Mouse (Mus musculus): ENCODE data around the gene Rpl5.
"Not testable (repeated sequence)": the region's sequence is repeated elsewhere in the genome, so short reads cannot be mapped to it uniquely, and the experiment has no call there.

Gene Rpl5

DNA sequence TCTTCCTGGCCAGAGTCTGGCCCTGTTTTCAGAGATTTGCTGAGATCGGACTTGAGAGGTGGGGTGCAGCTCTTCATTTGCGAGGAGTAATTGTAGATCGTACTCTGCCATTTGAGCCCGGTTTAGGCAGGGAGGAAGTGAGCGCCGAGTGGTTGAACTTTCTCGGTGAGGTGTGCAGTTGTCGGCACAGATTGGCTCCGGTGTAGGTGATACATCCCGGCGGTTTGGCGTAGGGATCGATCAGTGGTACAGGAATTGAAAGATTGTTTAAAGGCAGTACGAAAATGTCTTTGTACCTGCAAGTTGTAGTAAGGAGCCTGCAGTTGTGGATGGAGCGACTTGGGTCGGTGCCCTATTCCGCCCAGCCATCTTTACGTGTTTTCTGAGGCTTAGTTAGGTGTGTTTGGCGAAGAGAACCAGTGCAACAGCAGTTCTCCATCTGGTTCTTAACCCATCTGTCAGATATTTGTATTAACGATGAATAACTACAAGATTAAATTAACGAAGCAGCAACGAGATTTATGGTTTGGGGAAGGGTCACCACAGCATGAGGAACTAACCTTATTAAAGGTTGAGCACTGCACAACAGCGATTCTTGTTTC is 813 bp downstream of the Rpl5 start:
- DNase-seq, result no peak

DNA sequence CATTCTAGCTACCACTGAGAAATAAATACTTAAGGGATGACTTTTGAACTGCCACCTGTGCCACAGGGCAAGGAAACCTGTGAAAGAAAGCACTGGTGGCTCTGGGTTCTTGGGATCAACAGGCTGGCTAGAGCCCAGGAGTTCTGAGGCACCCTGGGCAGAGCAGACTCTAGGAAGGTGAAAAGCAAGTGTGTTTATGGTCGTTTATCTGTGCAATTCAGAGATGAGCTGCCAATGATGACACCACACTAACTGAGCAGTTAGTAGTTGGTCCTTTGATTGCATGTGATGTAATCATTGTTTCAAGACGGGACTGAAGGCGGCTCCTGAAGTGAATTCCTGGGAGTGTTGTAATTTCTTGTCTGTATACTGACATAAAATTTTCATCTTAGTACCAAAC is 4.0 kb downstream of the Rpl5 start:
- DNase-seq, result no peak

DNA sequence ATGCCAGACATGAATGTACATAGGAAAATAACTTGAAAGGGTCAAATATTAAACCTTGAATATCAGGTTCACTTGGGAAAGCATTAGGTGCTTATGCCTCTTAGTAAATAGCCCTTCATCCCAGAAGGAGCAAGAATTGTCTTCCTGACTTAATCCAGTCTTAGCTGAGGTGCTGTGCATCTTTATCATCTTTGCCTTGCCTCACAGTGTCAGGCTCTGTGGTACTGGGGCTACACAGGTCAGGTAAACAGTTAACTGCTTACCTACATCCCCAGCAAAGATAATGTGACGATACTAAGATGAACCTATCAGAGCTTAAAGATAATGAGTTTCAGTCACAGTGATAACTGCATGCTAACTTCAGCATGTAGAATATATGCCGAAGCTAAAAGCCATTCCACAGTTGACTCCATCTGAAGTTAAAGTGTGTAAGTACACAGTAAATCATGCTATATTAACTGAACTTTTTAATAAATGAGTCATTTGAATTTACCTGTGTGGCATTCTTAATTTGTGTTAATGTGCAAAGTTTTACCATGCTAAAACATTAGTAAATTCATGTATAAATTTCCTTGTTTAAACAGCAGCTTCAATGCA is 8.3 kb downstream of the Rpl5 start:
- DNase-seq, result no peak

DNA sequence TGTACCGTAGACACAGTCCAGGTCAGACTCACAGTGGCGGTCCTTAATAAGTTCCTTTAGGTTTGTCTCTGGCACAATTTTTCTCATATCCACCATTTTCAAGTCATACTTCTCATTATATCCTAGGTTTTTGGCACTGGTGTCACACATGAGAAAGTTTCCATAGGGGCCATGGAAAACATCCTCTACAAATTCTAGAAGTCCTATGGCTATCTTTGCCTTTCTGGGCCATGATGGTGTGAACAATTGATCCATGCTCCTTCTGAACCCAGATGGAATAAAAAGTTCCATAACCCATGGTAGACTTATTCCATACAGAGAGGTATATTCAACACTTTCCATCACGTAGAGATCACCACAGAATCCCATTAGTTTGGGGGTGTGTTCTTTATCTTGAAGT is 9.4 kb downstream of the Rpl5 start:
- no peak for DNase-seq

DNA sequence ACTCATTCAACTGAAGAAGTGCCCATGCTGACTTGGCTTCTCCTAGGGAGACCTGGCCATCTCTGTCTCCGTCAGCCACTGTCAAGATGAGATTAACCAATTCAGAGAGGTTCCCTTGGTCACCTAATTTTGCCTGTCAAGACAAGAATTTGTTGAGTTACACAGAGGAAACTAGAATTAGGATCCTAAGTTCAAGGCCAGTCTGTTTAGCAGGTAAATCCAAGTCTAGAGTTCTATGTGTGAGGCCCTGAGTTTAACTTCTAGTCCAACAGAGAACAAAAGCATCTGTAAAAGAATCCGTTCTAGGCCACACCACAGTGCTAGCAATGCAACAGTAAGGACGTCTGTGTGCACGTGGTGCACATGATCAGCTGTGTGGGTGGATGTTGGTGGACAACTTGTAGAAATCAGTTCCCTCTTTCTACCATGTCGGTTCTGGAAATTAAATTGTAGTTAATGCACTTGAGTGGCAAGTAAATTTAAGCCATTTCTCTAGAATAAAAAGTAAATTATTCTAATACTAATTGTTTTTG is 9.8 kb downstream of the Rpl5 start:
- DNase-seq, result no peak

DNA sequence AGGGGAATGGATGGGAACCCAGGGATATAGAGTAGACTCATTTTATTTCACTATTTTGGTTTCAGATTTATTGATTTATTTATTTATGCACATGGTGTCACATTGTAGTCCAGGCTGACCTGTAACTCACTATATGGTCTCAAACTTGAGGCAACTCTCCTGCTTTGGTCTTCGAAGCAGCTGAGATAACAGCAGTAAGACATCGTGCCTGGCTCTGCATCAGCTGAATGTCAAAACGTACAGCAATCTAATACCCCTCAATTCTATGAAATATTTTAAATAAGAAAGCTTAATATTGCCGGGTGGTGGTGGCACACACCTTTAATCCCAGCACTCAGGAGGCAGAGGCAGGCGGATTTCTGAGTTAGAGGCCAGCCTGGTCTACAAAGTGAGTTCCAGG is 10.7 kb downstream of the Rpl5 start:
- DNase-seq, result no peak

DNA sequence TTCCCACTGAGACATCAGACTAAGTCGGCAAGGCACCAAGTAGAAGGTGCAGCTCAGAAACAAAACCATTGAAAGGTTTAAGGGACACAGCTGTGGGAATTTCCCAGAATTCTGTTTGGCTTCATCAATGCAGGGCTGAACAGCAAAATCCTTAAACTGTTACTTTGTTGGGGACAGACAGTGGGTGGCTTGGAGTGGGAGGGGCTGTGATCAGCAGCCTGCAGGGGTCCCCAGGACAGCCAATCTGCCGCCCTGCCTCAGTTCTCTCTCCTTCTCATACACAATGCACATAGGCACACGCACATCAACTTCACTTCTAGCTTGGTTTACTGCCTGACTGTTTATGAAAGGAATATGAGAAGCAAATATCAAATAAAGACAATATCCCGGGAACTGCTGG is 15.0 kb downstream of the Rpl5 start:
- DNase-seq, result no peak

DNA sequence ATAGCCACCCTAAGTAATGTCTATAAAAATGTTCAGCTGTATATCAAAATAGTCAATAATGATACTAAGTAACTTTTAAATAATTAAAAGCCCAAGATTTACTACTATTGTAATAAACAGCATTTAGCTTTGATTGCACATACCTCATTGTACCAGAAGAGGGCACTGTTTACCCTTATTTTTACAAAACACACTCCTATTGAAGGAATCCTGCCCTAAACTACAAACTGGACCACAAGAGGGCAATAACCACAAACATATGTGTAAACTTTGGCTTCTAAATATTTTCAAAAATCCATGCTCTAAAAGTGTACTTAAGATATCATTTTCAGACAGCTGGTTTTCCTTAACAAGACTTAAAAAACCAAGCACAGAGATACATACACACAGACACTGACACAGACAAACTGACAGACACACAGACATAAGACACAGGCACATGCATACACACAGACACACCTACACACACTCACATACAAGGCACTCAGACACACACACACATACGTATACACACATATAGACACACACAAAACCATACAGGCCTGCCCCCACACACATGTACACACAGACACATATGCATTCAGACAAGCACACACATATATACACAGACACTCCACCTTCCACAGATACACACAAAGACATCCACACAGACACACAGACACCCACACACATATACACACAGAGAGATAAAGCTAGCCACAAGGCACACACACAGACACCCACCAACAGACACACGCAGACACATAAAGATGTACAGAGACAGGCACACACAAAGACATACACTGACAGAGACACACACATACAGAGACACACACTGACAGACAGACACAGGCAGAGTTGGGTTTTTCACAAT is 21.3 kb downstream of the Rpl5 start:
- DNase-seq, result peak; percentile 40

DNA sequence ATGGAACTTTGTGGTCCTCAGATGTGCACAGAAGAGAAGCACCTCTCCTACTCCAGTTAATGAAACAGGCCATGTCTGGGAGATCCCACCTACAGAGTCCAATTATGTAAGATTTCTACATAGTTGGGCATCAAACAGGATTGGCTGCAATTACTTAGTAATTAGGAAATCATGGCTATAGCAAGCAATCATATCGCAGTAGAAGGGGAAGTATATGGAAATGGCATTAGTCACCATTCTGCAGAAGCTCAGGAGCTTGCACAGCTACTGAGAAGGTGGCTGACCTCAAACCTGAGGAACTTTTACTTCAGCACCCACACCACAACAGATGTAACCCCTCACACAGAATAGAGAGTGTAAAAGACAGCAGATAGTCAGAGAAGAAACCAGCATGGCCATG is 22.5 kb downstream of the Rpl5 start:
- no peak for DNase-seq

DNA sequence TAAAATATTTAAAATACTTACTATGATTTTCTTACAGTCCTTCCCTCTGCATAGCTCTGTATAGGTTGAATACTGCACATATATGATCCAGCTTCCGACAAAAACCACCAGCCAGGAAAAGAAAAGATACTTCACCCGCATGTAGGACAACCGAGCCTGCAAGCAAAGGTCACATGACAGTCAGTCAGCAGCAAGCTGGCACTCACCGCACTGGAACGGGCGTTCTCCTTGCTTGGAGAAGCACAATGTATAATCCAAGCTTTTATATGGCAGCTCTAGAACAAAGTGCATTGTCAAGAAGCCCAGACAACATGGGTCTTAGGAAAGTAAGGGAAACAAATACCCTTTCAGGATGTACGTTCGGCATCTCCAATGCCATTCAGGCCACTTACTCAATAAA is 24.3 kb downstream of the Rpl5 start:
- no peak for DNase-seq

DNA sequence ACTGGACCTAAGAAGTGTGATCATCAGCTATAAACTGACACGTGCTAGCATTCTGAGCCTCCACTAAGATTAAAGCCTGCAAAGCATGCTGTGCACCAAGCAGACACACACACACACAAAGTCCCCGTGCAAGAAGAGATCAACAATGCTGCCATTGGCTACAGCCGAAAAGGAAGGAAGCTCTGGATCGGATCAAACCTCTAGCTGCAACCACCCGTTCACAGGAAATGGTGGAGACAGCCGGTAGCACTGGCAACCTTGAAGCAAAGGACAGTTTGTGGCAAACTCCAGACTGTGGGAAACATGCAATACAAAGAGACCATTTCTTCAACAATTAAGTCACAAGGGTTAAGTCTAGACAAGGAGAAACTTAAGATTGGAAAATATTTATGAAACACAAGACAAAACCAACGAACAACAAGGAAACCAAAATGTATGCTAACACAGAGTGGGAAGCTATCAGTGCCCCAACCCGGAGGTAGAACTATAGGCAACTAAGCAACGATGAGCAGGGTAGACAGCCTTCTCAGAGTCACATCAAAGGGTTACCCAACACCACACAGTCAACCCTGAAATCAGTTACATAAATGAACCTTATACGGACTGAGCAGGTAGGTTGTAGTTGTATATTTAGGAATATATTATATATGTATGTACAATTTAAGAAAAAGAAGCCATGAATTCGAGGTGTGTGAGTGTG is 26.4 kb downstream of the Rpl5 start:
- DNase-seq, result no peak

DNA sequence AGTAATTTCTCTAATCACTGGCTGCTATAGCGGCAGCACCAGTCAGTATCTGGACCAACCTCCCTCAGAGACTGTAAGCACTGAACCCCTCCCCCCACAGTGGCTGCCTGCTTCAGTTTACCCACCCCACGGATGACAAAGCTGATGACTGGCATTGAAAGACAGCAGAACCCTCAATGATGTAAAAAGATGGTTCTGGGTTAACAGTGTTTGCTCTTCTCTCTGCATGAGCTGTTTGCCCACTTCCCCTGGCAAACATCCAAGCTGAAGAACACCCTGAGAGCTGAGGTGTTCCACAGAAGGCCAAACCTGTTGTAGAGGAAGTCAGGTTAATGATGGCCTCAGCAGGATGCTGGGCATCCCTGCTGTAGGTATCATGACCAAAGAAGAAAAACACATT is 32.3 kb downstream of the Rpl5 start:
- DNase-seq, result no peak

DNA sequence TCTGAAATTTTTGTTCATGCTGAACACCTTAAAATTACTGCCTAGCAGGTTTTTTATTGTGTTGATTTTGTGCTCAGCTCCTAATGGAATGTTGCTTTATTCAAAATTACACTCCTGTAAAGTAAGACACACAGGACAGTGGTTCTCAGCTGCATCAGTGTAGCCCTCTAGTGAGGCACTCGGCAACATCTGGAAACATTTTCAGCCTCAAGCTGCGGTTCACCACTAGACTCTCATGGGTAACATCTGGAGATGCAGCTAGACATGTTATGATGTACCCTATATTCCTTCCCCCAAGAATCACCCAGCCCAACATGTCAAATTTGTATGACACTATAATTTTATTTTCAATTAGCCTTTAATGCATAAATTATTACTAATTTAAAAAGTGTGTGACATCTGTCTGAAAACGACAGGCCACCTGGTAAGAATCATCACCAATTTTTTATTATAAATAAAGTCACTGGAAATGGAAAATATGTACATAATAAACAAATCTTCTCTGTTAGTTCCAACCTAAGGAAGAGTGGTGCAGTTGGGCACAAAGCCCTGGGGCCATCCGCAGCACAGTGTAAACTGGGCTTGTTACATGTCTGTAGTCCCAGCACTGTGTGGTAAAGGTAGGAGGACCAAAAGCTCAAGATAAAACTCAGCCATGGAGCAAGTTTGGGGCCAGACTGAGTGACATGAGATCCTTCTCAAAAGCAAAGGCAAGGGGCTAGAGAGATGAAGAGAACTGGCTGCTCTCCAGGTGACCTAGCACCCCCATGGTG is 33.1 kb downstream of the Rpl5 start:
- no peak for DNase-seq

DNA sequence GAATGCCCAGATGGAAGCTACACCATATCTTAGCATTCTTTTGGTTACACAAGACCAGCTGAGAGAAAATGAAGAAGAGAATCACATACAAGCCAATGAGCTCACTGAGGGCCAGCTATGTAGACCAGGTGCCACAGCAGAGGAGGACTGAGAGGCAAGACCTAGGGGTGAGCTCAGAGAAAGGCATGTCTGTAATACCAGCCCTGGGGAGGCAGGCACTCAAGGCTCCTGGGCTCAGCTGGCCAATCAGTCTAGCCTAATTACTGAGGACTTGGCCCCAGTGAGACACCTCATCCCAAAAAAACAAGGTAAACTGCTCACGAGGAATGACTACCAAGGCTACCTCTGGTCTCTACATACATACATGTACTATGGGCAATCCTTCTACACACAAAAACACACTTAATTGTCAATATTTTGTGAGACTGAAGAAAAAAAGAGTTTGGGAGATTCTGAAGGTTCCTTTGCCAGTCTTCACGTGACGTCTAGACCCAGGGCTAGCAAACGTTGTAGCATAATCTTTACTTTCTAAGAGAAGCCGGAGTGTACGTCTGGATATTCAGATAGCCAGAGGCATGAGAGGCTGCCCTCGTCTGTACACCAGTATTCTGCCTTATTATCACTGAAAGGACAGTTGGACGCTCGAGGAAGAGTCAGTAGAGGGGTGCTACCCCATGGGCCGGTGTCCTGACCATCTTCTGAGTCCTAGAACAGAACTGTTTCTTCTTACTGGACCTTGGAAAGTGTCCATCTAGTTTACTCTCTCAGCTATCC is 34.7 kb downstream of the Rpl5 start:
- no peak for DNase-seq

DNA sequence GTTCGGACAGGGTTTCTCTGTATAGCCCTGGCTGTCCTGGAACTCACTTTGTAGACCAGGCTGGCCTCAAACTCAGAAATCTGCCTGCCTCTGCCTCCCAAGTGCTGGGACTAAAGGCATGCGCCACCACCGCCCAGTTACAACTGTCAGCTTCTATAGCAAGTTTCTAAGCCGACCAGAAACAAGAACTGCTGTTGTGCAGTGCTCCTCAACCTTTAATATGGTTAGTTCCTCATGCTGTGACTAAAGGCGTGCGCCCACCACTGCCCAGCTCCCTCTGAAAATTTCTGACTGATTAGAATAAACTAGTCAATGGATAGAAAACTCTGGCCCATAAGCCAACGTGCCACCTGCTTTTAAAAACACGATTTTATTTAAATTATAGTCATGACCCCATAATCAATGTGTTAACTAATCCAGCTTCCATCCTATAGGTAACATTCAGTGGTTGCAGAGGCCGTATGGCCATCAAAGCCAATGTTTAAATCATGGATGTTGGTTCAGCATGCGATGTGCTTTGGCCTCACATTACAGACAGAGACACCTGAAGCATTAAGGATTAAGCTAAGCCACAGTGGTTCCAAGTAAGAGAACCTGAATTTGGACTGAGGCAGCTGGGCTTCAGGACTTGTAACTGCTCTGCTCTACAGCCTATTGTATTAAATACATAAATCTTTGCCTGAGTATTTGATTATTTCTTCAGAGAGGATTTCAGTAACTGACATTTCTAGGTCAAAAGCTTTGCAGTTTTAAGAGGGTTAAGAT is 36.5 kb downstream of the Rpl5 start:
- no peak for DNase-seq

DNA sequence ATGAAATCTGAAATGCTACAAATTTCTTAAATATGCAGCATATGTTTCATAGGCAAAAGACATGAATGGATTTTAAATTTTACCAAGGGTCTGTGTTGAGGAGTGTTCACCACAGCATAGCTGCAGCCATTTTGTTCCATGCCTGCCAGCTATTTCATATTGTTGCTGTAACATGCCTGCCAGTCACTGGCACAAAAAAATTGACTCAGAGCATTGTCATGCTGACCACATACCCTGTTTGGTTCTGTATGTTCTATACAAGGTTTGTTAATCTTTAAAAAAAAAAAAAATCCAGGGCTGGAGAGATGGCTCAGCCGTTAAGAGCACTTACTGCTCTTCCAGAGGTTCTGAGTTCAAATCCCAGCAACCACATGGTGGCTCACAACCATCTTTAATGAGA is 38.2 kb downstream of the Rpl5 start:
- DNase-seq, result not testable (repeated sequence)

DNA sequence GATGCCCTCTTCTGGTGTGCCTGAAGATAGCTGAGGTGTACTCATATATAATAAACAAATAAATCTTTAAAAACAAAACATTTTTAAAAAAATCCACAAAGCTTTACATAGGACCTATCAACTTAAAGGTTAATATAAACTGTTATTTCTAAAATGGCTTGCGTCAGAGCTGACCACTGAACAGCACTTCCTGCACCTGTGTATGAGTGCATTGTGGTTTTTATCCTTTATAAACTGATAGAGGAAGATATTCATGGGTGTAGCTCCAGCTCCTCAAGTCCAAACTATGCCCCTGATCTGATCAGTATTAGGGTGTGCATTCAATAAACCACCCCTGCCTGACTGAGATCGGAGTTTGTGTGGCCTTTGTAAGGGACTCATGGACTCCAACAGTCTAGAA is 38.6 kb downstream of the Rpl5 start:
- DNase-seq, result no peak

DNA sequence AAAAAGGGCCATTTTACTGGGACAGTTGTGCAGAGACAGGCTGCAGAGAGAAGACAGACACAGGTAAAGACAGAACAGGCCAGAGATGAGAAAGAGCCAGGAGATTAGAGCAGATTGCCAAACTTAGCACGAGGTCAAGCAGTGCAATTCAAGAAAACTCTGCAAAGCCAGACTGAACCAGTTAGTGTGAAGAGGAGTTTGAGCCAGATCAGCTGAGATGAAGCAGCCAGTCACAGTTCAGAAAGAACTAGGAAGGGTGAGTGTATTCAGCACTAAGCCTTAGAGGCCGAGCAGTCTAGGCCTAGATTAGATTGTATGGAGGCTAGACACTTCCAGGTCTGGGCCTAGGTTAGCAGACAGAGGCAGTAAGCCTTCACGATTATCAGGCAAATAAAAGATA is 39.4 kb downstream of the Rpl5 start:
- DNase-seq, result no peak

DNA sequence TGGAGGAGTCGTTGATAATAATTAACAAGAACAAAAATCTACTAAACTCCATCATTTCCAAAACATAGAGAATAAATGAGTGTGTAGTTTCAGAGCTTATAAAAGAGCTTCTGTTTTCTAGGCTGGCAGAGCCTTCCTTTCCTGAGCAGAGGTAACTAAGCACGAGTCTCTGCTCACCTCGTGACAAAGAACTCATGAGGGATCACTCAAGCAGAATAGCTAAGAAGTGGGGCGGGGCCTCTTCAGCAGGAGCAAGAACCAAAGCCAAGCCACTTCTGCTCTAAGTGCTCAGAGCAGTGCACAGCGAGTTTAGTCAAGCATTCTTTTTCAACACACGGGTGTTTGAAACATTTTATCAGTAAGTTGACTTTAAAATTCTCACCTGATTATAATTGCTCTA is 40.9 kb downstream of the Rpl5 start:
- DNase-seq, result no peak

DNA sequence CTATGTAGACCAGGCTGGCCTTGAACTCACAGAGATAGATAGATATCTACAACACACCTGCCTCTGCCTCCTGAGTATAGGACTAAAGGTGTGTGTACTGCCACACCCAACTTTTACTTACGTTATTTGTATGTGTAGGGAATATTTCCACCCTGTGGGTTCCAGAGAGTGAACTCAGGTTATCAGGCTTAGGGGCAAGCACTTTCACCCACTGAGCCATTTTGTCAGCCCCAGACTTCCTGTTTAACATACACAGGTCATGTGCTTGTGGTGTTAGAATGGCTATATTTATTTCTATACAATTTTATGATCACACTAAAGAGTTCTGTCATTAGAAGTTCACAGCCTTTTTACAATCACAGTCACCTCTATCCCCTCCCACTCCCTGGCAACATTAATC is 42.6 kb downstream of the Rpl5 start:
- DNase-seq, result no peak

DNA sequence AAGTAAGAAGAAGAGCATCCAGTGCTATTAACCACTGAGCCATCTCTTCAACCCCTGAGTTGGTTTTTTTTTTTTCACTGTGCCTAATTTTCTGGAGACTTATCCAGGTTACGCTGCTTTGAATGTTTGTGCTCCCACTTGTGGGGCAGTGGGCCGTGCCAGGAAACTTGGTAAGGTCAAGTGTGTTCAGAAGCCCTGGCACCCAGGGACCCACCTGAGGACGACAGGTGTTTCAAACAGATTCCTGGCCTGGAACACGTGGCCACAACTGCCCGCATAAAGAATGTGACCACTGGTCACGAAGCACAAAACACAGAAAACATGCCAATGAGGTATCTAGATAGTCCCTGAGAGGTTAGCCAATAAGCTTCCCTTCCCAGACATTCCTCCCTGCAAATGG is 43.2 kb downstream of the Rpl5 start:
- no peak for DNase-seq
